Mouse (Mus musculus): ENCODE measurements around the gene Klk10.

GRCm38 (mm10) chr7:43780241-43780640, 594 bp upstream of the Klk10 start:
- TF ChIP-seq CTCF (IDR thresholded peaks at IDR 0.05; ENCODE audit: low read depth, low read length) = no peak
- TF ChIP-seq TAL1 (conservative IDR thresholded peaks at IDR 0.05; ENCODE audit: low read depth, low read length) = no peak
